Mouse (Mus musculus): ENCODE measurements around the gene Btbd9. TPM values are rescaled to one million over a fixed set of nuclear protein-coding genes. Genes with fewer than 3 reads are reported as not detected.
"Not testable (repeated sequence)": the region's sequence is repeated elsewhere in the genome, so short reads cannot be mapped to it uniquely, and the experiment has no call there.

The Btbd9 gene
- polyA plus RNA-seq, 1 experiment from 2014 or later: 164 TPM

- ATAC-seq: no peak
- Histone ChIP-seq H3K4me2 (ENCODE audit: low read length) (no peak overlapping the region), H3K36me3 (ENCODE audit: control insufficient read depth, insufficient read depth, low read length) (0 out of 2 replicates have a peak, but pooled peaks cover 4% of the 10 kb centered on the region), H3K4me1 (ENCODE audit: control insufficient read depth, insufficient read depth, low read length) (no peaks in the 10 kb centered on the region), H3K4me3 (ENCODE audit: low read depth, low read length) (no peak overlapping the region), H3K27ac (ENCODE audit: low read length) (no peak overlapping the region), H3K9ac (ENCODE audit: low read depth, low read length) (no peak overlapping the region), H3K9me3 (replicated peaks; ENCODE audit: control insufficient read depth, low read length, poor library complexity, severe bottlenecking) (no peaks in the 10 kb centered on the region), H3K27me3 (ENCODE audit: control insufficient read depth, insufficient read depth, low read depth, low read length) (no peaks in the 10 kb centered on the region)
- WGBS: 81% methylated on average over 12 of the region's 12 CpGs
These were observed 46.4 kb downstream of the Btbd9 start for GRCm38 (mm10) chr17:30529632-30530541.

- ATAC-seq: no peak
- no peaks in the 10 kb centered on the region for H3K9me3 ChIP-seq (replicated peaks; ENCODE audit: control insufficient read depth, low read length, poor library complexity, severe bottlenecking)
- H3K9ac ChIP-seq (ENCODE audit: low read depth, low read length): no peak overlapping the region
- no peaks in the 10 kb centered on the region for H3K27me3 ChIP-seq (ENCODE audit: control insufficient read depth, insufficient read depth, low read depth, low read length)
- no peak overlapping the region for H3K4me2 ChIP-seq (ENCODE audit: low read length)
- 67% methylated on average over 6 of the region's 6 CpGs for WGBS
- no peak overlapping the region for H3K27ac ChIP-seq (ENCODE audit: low read length)
- peaks cover 7% of the 10 kb centered on the region; the same call in 1 of the 2 replicates for H3K36me3 ChIP-seq (ENCODE audit: control insufficient read depth, insufficient read depth, low read length)
- H3K4me1 ChIP-seq (ENCODE audit: control insufficient read depth, insufficient read depth, low read length): no peaks in the 10 kb centered on the region
- H3K4me3 ChIP-seq (ENCODE audit: low read depth, low read length): no peak overlapping the region
These were observed 50.6 kb downstream of the Btbd9 start for GRCm38 (mm10) chr17:30525405-30526295.

- 88% methylated on average over 7 of the region's 7 CpGs for WGBS
- no peak overlapping the region for H3K4me3 ChIP-seq (ENCODE audit: low read depth, low read length)
- no peaks in the 10 kb centered on the region for H3K9me3 ChIP-seq (replicated peaks; ENCODE audit: control insufficient read depth, low read length, poor library complexity, severe bottlenecking)
- H3K4me2 ChIP-seq (ENCODE audit: low read length): no peak overlapping the region
- H3K4me1 ChIP-seq (ENCODE audit: control insufficient read depth, insufficient read depth, low read length): no peaks in the 10 kb centered on the region
- peaks cover 7% of the 10 kb centered on the region; the same call in 1 of the 2 replicates for H3K36me3 ChIP-seq (ENCODE audit: control insufficient read depth, insufficient read depth, low read length)
- no peak overlapping the region for H3K27ac ChIP-seq (ENCODE audit: low read length)
- ATAC-seq: no peak
- H3K9ac ChIP-seq (ENCODE audit: low read depth, low read length): no peak overlapping the region
- H3K27me3 ChIP-seq (ENCODE audit: control insufficient read depth, insufficient read depth, low read depth, low read length): no peaks in the 10 kb centered on the region
These were observed 51.8 kb downstream of the Btbd9 start for GRCm38 (mm10) chr17:30524451-30524850.

- Histone ChIP-seq H3K9me3 (replicated peaks; ENCODE audit: control insufficient read depth, low read length, poor library complexity, severe bottlenecking) (no peaks in the 10 kb centered on the region), H3K4me1 (ENCODE audit: control insufficient read depth, insufficient read depth, low read length) (no peaks in the 10 kb centered on the region), H3K4me3 (ENCODE audit: low read depth, low read length) (no peak overlapping the region), H3K27ac (ENCODE audit: low read length) (no peak overlapping the region), H3K36me3 (ENCODE audit: control insufficient read depth, insufficient read depth, low read length) (peaks cover 7% of the 10 kb centered on the region; the same call in 1 of the 2 replicates), H3K9ac (ENCODE audit: low read depth, low read length) (no peak overlapping the region), H3K4me2 (ENCODE audit: low read length) (no peak overlapping the region), H3K27me3 (ENCODE audit: control insufficient read depth, insufficient read depth, low read depth, low read length) (no peaks in the 10 kb centered on the region)
- ATAC-seq: no peak
- WGBS: 73% methylated on average over 2 of the region's 2 CpGs
These were observed 52.5 kb downstream of the Btbd9 start for GRCm38 (mm10) chr17:30523783-30524182.

- peaks cover 7% of the 10 kb centered on the region; the same call in 1 of the 2 replicates for H3K36me3 ChIP-seq (ENCODE audit: control insufficient read depth, insufficient read depth, low read length)
- WGBS: 97% methylated on average over 9 of the region's 9 CpGs
These were observed 53.7 kb downstream of the Btbd9 start for GRCm38 (mm10) chr17:30522406-30523078.

DNA sequence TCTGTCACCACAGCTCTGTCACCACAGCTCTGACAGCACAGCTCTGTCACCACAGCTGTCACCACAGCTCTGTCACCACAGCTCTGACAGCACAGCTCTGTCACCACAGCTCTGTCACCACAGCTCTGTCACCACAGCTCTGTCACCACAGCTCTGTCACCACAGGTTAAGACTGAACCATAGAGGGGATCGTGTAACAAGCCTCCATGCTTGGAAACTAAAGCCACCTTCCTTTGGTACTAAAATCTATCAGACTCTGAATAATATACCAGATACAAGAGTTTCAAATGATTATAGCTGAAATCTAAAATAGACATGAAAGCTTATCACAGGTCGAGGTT lies 57.1 kb downstream of the Btbd9 start:
- ATAC-seq; H3K4me2 ChIP-seq (ENCODE audit: low read length); H3K9ac ChIP-seq (ENCODE audit: low read depth, low read length); H3K27me3 ChIP-seq (ENCODE audit: control insufficient read depth, insufficient read depth, low read depth, low read length); H3K27ac ChIP-seq (ENCODE audit: low read length); H3K36me3 ChIP-seq (ENCODE audit: control insufficient read depth, insufficient read depth, low read length); H3K4me3 ChIP-seq (ENCODE audit: low read depth, low read length); H3K9me3 ChIP-seq (replicated peaks; ENCODE audit: control insufficient read depth, low read length, poor library complexity, severe bottlenecking); H3K4me1 ChIP-seq (ENCODE audit: control insufficient read depth, insufficient read depth, low read length): not testable (repeated sequence)
- 55% methylated on average over 2 of the region's 2 CpGs for WGBS

More at GRCm38 (mm10) chr17:30522406-30523078, 53.7 kb downstream of the Btbd9 start:
- Histone ChIP-seq H3K4me2 (ENCODE audit: low read length) (no peak overlapping the region), H3K27me3 (ENCODE audit: control insufficient read depth, insufficient read depth, low read depth, low read length) (no peaks in the 10 kb centered on the region), H3K27ac (ENCODE audit: low read length) (no peak overlapping the region), H3K4me3 (ENCODE audit: low read depth, low read length) (no peak overlapping the region), H3K4me1 (ENCODE audit: control insufficient read depth, insufficient read depth, low read length) (no peaks in the 10 kb centered on the region), H3K9ac (ENCODE audit: low read depth, low read length) (no peak overlapping the region), H3K9me3 (replicated peaks; ENCODE audit: control insufficient read depth, low read length, poor library complexity, severe bottlenecking) (no peaks in the 10 kb centered on the region)
- ATAC-seq: no peak

DNA sequence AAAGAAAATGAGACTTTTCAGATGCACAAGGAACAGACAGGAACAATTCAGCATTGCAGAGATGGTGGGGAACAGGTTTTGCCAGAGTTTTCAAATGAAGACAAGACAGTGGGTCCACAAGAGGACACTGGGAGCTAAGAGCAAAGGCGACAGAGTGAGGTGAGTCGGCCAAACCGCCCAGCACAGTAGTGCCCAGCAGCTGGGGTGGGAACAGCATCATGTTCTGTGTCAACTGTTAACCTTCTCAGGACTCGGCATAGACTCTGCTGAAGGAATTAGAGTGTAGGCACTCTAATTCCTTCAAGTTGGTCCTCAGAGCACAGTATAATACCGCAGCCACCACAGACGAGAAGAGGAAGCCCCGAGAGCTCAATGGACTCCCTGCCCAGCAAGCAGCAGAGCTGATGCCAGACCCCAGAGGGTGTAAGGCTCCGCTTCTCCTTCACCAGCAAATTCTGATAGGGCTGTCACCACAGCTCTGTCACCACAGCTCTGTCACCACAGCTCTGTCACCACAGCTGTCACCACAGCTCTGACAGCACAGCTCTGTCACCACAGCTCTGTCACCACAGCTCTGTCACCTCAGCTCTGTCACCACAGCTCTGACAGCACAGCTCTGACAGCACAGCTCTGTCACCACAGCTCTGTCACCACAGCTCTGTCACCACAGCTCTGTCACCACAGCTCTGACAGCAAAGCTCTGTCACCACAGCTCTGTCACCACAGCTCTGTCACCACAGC lies 57.7 kb downstream of the Btbd9 start:
- 77% methylated on average over 8 of the region's 8 CpGs for WGBS
- no peaks in the 10 kb centered on the region for H3K9me3 ChIP-seq (replicated peaks; ENCODE audit: control insufficient read depth, low read length, poor library complexity, severe bottlenecking)

GRCm38 (mm10) chr17:30516580-30517340 lies 59.5 kb downstream of the Btbd9 start:
- no peaks in the 10 kb centered on the region for H3K9me3 ChIP-seq (replicated peaks; ENCODE audit: control insufficient read depth, low read length, poor library complexity, severe bottlenecking)
- no peak overlapping the region for H3K27ac ChIP-seq (ENCODE audit: low read length)
- H3K4me3 ChIP-seq (ENCODE audit: low read depth, low read length): no peak overlapping the region
- no peaks in the 10 kb centered on the region for H3K4me1 ChIP-seq (ENCODE audit: control insufficient read depth, insufficient read depth, low read length)
- no peaks in the 10 kb centered on the region for H3K27me3 ChIP-seq (ENCODE audit: control insufficient read depth, insufficient read depth, low read depth, low read length)
- H3K4me2 ChIP-seq (ENCODE audit: low read length): no peak overlapping the region
- no peaks in the 10 kb centered on the region for H3K36me3 ChIP-seq (ENCODE audit: control insufficient read depth, insufficient read depth, low read length)
- H3K9ac ChIP-seq (ENCODE audit: low read depth, low read length): no peak overlapping the region
- ATAC-seq: no peak
- WGBS: 94% methylated on average over 10 of the region's 10 CpGs

More for the DNA sequence above, 57.7 kb downstream of the Btbd9 start:
- H3K36me3 ChIP-seq (ENCODE audit: control insufficient read depth, insufficient read depth, low read length): no peaks in the 10 kb centered on the region
- H3K27ac ChIP-seq (ENCODE audit: low read length): no peak overlapping the region
- H3K27me3 ChIP-seq (ENCODE audit: control insufficient read depth, insufficient read depth, low read depth, low read length): no peaks in the 10 kb centered on the region
- ATAC-seq: no peak
- H3K4me3 ChIP-seq (ENCODE audit: low read depth, low read length): no peak overlapping the region
- no peak overlapping the region for H3K9ac ChIP-seq (ENCODE audit: low read depth, low read length)
- H3K4me1 ChIP-seq (ENCODE audit: control insufficient read depth, insufficient read depth, low read length): no peaks in the 10 kb centered on the region
- H3K4me2 ChIP-seq (ENCODE audit: low read length): no peak overlapping the region
